Mouse (Mus musculus): ENCODE measurements around the gene Mid2. TPM values are rescaled to one million over a fixed set of nuclear protein-coding genes. Genes with fewer than 3 reads are reported as not detected.

Mid2 gene
- total RNA-seq, 2 experiments from 2014 or later: 14.0 to 14.5 TPM

Other genes with a start within 250 kb of the Mid2 start
- gene Prps1, start 208.0 kb upstream of the Mid2 start, total RNA-seq (2021): 10 to 100 TPM; 27.6 to 28.7 TPM
- 100 to 1,000 TPM; 192 to 239 TPM for gene Tsc22d3, start 63.9 kb upstream of the Mid2 start, total RNA-seq (2021)
- gene Tex13b, start 148.8 kb downstream of the Mid2 start, total RNA-seq (2021): not detected
- not detected for gene Vsig1, start 243.0 kb downstream of the Mid2 start, total RNA-seq (2021)

Measured in heart, adult 18-20 months (tissue).